ENCODE assay signal across 31 mouse cellular contexts in the genomic region with DNA sequence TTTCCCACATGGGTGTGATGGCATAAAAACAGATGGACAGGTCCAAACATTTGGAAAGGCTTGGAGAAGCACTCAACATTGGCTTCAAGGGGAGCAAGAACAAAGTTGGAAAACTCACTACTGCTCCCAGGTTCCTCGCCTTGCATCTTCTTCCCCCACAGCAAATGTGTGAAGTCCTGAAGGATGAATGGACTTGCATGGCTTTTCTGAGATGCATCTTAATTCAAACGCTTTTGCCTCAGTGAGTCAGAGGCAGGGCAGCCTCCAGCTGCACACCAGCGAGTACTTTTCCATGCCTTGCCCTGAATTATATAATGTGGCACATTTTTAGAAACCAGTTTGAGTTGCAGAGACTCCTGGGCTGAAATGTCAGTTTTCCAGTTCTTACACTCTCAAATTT.
A peak's percentile ranks its signal among the peaks of the same experiment; 100 is the strongest.
DNase-seq lines count a peak whose midpoint lies in the region; ATAC-seq lines count a peak whose summit lies in the region.
"Had no signal": no experiment of that assay in that cellular context is flagged by ENCODE, and none has a peak within 500 bp of the region (broad histone marks: within the 10 kb centered on the region; RNA-seq: fewer than 3 reads in every experiment).

No protein-coding gene starts in this region.

- no peaks in the 10 kb centered on the region for H3K4me1 ChIP-seq in kidney, embryonic 15.5 days
- H3K4me1 ChIP-seq: embryonic facial prominence, embryonic 13.5 days; forebrain, embryonic 10.5 days; forebrain, embryonic 15.5 days; heart, embryonic 12.5 days; hindbrain, embryonic 13.5 days; limb, embryonic 12.5 days; liver, embryonic 15.5 days; stomach, embryonic 15.5 days had no signal

- DNase-seq in frontal cortex, postnatal 14 days (ENCODE audit: low spot score in 2 of 2) = no peak
- DNase-seq in left cerebral cortex, adult 18-20 months (ENCODE audit: low spot score in 2 of 2) = peak; percentile 50 to 66
- no peak for DNase-seq in left cerebral cortex, postnatal 10 days (ENCODE audit: extremely low spot score in 1 of 2, low spot score in 2 of 2)
- peak; percentile 89 for DNase-seq in brain, adult 2 months (ENCODE audit: low read depth, low spot score)
- peak; percentile 15 to 40 for DNase-seq in left cerebral cortex, postnatal 14 days (ENCODE audit: low spot score in 2 of 2)
- DNase-seq in embryo, embryonic 10.5 days (ENCODE audit: low spot score) = no peak
- DNase-seq: adrenal gland, adult 2 months; cerebellum, adult 11 months; cerebellum, adult 9-10 months; gastrocnemius, postnatal 25 days; heart, adult 2 months; heart, postnatal 4 days; kidney, adult 8-10 months; kidney, postnatal 10 days; lung, embryonic 14.5 days; lung, postnatal 14 days; midbrain, embryonic 14.5 days; thymus, adult 18-20 months; thymus, postnatal 25 days had no signal

- no peak overlapping the region for H3K4me2 ChIP-seq in kidney, embryonic 15.5 days
- H3K4me2 ChIP-seq: embryonic facial prominence, embryonic 13.5 days; forebrain, embryonic 15.5 days; heart, embryonic 12.5 days; hindbrain, embryonic 13.5 days; limb, embryonic 12.5 days; liver, embryonic 15.5 days; lung, embryonic 14.5 days; stomach, embryonic 15.5 days had no signal

- H3K36me3 ChIP-seq in kidney, embryonic 15.5 days = no peaks in the 10 kb centered on the region
- H3K36me3 ChIP-seq: embryonic facial prominence, embryonic 13.5 days; forebrain, embryonic 10.5 days; forebrain, embryonic 15.5 days; heart, embryonic 12.5 days; hindbrain, embryonic 13.5 days; limb, embryonic 12.5 days; liver, embryonic 15.5 days; stomach, embryonic 15.5 days had no signal

- H3K27me3 ChIP-seq in kidney, embryonic 15.5 days = no peaks in the 10 kb centered on the region
- H3K27me3 ChIP-seq: embryonic facial prominence, embryonic 13.5 days; forebrain, embryonic 15.5 days; heart, embryonic 12.5 days; hindbrain, embryonic 13.5 days; limb, embryonic 12.5 days; liver, embryonic 15.5 days; stomach, embryonic 15.5 days had no signal

- 85% methylated on average over 3 of the region's 3 CpGs for WGBS in kidney, embryonic 15.5 days

- intact Hi-C loops in left cerebral cortex, postnatal 10 days (cut with DNase I) = no loop called here
- intact Hi-C loops in left cerebral cortex, postnatal 14 days (cut with DNase I) = no loop called here

- H3K4me3 ChIP-seq in kidney, embryonic 15.5 days (replicated peaks) = no peak overlapping the region
- H3K4me3 ChIP-seq: embryonic facial prominence, embryonic 13.5 days; forebrain, embryonic 10.5 days; forebrain, embryonic 15.5 days; heart, adult 2 months; heart, embryonic 12.5 days; hindbrain, embryonic 13.5 days; limb, embryonic 12.5 days; liver, embryonic 15.5 days; stomach, embryonic 15.5 days had no signal

- no peak overlapping the region for H3K9ac ChIP-seq in kidney, embryonic 15.5 days
- H3K9ac ChIP-seq: embryonic facial prominence, embryonic 13.5 days; forebrain, embryonic 15.5 days; heart, embryonic 12.5 days; hindbrain, embryonic 13.5 days; limb, embryonic 12.5 days; liver, embryonic 15.5 days; lung, embryonic 14.5 days; stomach, embryonic 15.5 days had no signal

- ATAC-seq in frontal cortex, adult (ENCODE audit: low TSS enrichment) = peak; percentile 98
- no peak for ATAC-seq in kidney, embryonic 15.5 days (replicated peaks; ENCODE audit: low FRiP score)
- ATAC-seq: CD4-positive, CD25-positive, alpha-beta regulatory T cell, adult 4 months; forebrain, embryonic 15.5 days; intestine, embryonic 16.5 days had no signal

- H3K9me3 ChIP-seq in kidney, embryonic 15.5 days (replicated peaks) = no peaks in the 10 kb centered on the region
- H3K9me3 ChIP-seq: embryonic facial prominence, embryonic 13.5 days; forebrain, embryonic 10.5 days; forebrain, embryonic 15.5 days; heart, embryonic 12.5 days; hindbrain, embryonic 13.5 days; limb, embryonic 12.5 days; liver, embryonic 15.5 days; stomach, embryonic 15.5 days had no signal

- H3K27ac ChIP-seq in kidney, embryonic 15.5 days = no peak overlapping the region
- H3K27ac ChIP-seq: embryonic facial prominence, embryonic 13.5 days; forebrain, embryonic 10.5 days; forebrain, embryonic 15.5 days; heart, adult 2 months; hindbrain, embryonic 13.5 days; limb, embryonic 12.5 days; liver, embryonic 15.5 days; stomach, embryonic 15.5 days had no signal

Comparison
In these comparisons a context has a peak if more than half of its experiments do, and no peak if none do; other contexts are left out.
1. DNase-seq: peak in left cerebral cortex, adult 18-20 months (2 of 2), brain, adult 2 months (single experiment) and left cerebral cortex, postnatal 14 days (2 of 2); none in frontal cortex, postnatal 14 days (0 of 2), left cerebral cortex, postnatal 10 days (0 of 2) and embryo, embryonic 10.5 days (single experiment).